Mouse (Mus musculus) G1E-ER4 (cell line): ENCODE results near the gene Msl2. TPM values are rescaled to one million over a fixed set of nuclear protein-coding genes. Genes with fewer than 3 reads are reported as not detected.

Experiments used
- GATA1 ChIP-seq: IDR thresholded peaks from one replicate; pipeline ENCODE4 v1.8.0; 2012; ENCODE audit warnings: low read length, inconsistent platforms
- polyA plus RNA-seq: library from polyadenylated mRNA; stranded (reverse); fragments of >175 nt; gene quantifications from 2 replicates; pipeline ENCODE4 v1.2.3, GENCODE M21; 2012

Gene Msl2
- polyA plus RNA-seq = 18.8 and 22.5 TPM in 2 replicates

DNA sequence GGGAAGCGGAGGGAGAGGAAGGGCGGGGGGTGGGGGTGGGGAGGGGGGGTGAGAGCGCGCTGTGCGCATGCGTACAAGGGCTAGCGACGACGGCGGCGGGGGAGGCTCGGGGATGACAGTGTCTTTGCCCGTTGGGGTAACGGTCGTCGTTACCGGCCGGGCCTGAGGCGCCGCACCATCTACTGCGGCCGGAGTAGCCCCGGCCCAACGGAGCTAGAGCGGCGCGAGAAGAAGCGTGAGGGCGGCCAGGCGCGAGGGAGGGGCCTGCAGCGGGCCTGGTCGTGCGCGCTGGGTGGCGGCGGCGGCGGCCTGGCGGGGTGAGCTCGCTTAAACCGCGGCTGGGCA lies at the start of gene Msl2:
TSS of gene Msl2 (plus strand) at position 115 of the 345 bp plus-strand sequence.
- no peak for TF ChIP-seq GATA1

DNA sequence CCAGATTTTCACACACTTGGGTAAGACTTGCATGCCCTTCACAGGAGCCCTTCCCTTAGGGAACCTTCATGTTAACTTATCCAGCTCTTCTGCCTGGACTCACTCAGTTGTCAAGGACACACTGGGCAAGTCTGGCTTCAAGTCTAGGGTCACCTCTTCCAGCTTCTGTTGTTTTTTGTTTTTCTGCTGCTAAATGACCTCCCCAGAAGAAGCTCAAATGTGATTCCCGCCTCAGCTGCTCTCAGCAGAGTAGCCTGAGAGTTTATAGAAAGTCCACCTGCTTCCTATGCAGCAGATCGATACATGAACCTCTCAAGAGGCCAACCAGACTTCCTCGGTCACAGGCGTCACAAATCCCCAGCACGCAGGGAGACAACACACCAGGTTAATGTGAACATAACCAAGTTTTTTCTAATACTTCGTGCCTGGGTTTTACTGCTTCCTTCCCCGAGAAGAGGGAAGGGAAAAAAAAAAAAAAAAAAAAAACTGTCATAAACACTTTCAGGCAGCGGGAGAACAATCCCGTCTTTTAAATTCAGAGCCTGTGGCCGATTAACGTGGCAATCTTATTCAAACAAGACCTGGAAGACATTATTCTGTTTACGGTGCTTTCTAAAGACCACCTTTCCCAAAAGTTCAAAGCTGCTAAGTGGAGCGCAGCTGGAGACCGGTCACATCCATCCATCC lies 40.0 kb upstream of the Msl2 start:
- TF ChIP-seq GATA1 = no peak

DNA sequence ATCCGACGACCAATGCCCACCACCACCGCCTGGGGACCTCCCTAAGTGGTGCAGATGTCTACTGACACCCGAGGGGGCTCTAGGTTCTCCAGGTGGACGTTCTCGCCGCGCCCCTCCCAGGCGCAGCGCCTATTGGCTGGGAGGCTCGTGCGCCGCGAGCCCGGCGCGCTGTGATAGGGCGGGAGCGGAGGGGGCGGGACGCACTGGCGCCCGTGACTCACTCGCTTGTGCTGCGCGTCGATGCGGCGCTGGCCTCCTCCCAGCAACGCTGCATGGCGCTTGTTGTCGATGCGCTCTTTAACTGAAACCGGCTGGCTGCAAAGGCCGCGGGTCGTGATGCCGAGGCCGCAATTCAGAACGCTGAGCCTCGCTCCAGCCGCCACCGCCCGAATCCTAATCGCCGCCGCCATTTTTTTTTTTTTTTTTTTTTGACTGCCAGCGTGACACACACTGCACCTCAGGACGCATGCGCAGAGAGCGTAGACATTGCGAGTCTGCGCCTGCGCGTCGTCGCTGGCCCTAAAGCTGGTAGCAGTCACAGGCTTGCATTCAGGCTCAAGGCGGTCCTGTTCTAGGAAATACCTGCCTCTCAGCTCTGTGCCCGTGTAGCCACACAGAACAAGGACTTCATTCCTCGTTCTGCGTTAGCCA lies 39.3 kb upstream of the Msl2 start, which contains the start of gene Pccb:
TSS of gene Pccb (minus strand) at position 451 of the 651 bp plus-strand sequence.
- TF ChIP-seq GATA1 = no peak

DNA sequence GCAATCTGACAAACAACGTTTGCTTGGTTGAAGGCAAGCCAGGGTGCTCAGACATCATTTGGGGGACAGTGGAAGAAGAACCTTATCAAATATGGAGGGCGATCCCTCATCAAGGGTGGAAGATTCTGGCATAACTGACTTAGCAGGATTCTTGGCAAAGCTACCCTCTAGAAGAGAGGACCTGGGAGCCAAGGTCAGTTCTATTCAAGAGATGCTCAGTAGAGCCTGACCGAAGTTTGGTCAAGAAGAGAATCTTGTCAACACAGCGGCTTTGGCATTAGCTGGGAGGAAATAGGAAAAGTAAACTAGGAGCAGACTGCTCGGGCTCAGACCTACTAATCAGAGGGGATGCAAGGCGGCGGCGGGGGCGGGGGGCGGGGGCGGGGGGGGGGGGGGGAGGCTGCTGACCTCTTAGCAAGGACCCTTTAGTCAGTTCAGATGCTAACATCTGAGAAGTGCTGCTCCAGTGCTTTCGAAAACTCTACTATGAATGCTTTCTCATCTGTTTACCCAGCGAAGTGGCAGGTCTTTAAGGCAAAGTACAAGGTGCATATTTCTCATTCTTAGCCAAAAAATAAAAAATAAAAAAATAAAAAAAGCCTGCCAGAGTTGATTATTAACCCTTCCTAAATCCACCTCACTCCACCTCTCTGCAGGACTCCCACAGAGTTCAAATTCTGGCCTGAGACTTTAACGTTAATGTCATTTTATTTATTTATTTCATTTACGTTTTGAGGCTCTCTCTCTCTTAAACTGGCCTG lies 37.9 kb upstream of the Msl2 start:
- TF ChIP-seq GATA1 = no peak

DNA sequence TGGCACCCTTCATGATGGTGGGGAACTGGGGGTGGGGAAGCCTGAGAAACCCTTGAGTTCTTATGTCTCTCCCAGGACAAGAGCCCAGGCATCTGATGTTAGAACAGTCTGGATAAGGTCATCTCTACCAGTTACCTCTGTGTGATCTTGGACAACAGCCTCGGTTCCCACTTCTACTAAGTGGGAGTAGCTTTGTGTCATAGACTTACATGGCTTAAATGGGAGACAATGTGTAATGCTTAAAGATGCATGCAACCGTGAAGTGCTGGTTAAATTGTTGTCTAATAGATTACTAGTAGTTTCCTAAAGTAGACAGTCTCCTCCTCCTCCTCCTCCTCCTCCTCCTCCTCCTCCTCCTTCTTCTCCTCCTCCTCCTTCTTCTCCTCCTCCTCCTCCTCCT lies 37.0 kb upstream of the Msl2 start:
- TF ChIP-seq GATA1 = no peak

DNA sequence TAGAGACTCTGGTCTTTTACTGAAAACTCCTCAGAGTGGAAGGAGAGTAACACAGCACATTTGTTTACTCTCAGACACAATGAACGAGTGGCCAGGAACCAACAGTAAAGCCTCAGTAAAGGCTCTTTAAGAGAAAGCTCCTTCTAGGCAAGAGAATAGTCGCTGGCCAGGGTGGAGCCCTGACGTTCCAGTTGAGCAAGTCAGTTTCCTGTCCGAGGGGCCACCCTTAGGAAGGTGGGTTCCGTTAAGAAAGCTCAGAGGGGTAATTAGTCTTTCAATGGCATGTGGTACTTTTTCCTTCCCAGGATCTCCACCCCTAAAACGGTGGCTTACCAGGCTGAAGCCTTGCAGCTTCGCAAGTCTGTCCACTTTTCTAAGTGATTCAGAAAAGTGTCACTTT lies 36.5 kb upstream of the Msl2 start:
- no peak for TF ChIP-seq GATA1

DNA sequence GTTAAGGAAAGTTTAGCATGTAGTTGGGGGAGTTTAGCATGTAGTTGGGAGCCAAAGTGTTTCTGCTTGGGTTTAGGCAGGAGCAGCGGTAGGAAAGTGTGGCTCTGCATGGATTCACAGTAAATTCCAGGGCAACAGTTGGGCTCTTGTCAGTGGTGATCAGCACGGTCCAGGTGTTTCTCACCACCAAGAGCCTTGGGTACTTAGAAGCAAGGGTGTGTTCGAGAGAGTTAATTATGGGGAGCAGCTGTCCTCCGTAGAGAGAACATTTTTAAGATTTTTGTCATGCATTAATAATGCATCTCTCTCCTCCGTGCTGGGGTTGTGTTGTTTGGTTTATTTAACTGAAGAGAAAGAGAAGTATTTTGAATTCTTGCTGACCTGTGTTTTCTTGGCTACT lies 35.3 kb upstream of the Msl2 start:
- TF ChIP-seq GATA1 = no peak

DNA sequence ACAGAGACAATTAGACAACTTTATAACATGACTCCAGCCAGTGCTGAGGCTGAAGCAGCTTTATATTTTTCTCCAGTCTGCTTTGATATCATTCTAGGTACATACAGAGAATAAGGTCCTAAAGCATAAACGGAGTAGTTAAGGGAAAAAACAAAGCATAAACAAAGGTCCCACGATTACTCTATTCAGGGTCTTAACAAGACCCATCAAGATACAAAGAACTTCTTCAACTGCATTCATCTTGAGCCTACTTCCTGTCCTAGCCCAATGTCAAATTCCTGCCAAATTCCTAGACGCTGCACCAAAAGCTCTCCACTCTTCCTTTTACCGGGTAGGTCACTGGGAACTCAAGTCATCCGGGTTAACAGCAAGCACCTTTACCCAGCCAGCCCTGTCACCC lies 32.4 kb upstream of the Msl2 start:
- TF ChIP-seq GATA1 = no peak

DNA sequence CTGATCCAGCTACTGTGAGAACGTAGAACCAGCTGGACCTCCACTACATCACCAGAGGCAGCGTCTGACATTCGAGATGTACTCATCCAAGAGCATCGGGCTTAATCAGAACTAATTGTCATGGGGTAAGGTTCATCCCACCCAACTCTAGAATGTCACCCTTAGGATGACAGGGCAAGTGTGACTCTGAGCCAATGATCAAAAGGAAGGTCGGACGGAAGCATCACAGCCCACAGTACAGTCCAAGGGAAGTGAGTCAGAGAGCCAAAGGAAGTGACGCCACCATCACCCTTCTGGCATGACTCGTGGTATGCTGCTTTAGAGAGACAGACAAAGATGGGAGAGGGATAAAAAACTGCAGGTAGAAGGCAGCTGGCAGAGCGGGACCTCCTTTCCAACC lies 31.7 kb upstream of the Msl2 start:
- no peak for TF ChIP-seq GATA1

DNA sequence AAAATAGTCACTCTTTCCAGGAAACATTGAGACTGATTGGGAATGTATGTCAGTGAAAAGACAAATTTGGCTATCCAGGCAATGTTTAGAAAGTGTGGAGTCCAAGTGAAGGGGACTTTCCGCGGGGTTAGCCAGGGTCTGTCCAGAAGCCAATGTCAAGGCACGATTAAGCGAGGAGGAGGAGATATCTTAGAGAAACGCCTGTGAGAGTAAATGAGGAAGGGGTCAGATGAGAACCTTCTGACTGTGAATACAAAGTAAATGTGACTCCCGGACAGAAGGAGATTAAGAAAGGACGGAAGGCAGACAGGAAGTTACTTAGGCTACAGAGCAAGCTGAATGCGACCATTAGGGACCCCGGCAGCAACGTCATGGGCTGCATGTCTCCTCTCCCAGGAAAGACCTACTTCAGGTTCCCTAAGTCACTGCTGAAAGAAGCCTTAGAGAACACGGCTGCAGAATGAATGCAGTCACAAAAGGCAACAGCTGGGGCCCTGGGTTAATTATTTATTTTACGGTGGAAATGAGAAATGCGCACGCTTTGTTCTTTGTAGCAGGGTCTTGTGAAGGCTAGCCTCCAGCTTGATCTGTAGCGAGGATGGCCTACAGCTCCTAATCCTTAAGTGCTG lies 28.1 kb upstream of the Msl2 start:
- TF ChIP-seq GATA1 = no peak

DNA sequence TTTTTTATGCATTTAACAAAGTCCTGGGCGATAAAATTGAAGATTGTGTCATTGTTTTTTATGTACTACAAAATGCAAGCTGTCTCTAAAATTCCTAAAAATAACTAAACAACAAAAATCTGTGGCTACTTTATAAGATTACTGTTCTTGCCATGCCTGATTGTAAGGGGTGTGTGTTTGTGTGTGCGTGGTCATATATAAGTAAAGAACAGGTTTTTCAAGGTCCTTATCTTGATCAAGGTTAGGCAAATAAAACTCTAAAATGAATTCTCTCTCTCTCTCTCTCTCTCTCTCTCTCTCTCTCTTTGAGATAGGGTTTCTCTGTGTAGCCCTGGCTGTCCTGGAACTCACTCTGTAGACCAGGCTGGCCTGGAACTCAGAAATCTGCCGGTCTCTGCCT lies 21.9 kb upstream of the Msl2 start:
- TF ChIP-seq GATA1 = no peak

DNA sequence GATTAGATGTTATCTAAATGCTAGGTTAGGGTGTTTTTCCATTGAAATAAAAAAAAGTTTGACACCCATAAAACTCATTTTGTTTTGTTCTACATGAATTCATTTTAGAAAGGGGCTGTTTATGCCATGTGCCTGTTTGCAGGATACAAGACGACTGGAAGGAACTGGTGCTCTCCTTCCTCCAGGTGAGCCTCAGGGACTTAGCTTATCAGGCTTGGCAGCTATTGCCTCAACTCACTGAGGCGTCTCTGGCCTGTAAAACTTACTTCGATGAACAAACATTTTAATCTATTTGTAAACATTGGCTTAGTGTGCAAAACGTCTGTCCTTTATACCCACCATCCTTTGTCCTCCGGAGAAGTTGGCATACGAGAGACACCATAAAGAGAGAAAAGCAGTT lies 21.2 kb upstream of the Msl2 start:
- no peak for TF ChIP-seq GATA1

DNA sequence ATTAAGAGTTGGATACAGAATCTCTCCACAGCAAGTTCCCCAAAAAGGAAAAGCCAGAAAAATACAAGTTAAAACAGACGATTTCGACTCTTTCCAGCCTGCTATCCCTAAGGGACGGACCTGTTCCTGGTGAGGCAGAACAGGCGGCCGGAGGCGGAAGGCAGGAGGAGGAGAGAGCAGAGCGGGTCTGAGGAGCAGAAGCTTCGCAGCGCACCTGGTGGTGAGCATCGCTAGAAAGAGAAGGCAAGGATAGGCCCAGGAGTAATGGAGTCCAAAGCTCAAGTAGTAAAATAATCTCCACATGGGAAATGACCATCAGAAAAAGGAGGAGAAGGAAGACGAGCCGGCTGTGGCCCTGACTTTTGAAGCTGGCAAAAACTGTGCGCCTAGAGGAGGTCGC lies 20.6 kb upstream of the Msl2 start:
- no peak for TF ChIP-seq GATA1

DNA sequence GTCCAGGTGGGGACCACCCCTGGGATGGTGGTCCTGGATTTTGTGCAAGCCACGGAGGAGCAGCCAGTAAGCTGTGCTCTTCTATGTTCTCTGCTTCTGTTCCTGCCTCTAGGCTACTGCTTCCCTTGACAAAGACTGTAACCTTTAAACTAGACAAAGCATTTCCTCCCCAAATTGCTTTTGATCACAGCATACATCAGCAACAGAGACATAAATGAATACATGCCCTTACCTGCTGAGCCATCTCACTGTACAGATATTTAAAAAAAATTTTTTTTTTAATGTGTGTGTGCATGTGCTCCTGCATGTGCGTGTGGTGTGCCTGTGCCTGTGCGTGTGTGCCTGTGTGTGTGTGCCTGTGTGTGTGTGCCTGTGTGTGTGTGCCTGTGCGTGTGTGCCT lies 16.7 kb upstream of the Msl2 start:
- no peak for TF ChIP-seq GATA1

DNA sequence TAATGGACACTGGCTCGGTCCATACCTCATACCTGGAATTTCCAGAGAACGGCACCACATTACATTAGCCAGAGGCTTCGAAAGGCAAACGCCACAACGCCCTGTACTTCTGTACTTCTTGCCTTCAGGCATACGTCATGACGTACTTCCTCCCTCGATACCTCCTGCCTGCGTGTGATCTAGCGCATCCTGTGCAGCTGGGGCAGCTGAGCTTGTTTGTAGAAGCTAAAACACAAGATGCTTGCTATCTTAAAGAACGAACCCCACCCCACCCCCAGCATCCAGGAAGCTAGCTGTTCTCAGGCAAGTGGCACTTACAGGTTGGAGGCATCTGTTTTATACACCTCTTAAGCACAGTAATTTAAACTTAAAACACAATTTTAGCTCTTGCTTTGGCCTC lies 12.9 kb upstream of the Msl2 start:
- no peak for TF ChIP-seq GATA1

DNA sequence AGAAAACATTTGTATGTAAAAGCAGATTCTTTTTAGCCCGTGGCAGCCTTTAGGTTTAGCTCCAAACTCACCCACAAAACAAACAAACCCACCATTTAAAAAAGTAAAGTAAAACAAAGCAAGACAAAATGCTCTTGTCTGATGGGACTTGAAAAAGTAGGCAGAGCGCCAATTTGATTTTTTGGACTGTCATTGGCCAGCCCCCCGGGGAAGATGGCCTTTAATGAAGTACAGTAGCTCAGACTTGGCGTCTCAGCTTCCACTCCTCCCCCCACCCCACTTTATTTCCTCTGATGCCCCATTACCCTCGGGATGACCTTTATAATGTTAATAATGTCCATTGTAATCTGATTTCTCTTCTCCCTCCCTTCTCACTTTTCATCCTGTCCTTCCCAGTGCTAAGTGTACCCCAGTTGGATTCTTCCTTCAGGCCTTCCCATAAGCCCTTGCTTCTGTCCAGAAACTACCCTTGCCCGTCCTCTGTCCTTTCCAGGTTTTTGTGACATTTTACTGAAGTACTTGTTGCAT lies 11.6 kb upstream of the Msl2 start:
- no peak for TF ChIP-seq GATA1
